Mouse (Mus musculus) hindlimb bud, embryonic 11.5 days (tissue): ENCODE measurements around the gene Rhoh.

Experiments used
- DNase-seq: peaks from one replicate; pipeline ENCODE4 v3.0.0-alpha.2; 2012; ENCODE audit warnings: low read depth, low spot score; ENCODE audit errors: extremely low spot score

Gene Rhoh

DNA sequence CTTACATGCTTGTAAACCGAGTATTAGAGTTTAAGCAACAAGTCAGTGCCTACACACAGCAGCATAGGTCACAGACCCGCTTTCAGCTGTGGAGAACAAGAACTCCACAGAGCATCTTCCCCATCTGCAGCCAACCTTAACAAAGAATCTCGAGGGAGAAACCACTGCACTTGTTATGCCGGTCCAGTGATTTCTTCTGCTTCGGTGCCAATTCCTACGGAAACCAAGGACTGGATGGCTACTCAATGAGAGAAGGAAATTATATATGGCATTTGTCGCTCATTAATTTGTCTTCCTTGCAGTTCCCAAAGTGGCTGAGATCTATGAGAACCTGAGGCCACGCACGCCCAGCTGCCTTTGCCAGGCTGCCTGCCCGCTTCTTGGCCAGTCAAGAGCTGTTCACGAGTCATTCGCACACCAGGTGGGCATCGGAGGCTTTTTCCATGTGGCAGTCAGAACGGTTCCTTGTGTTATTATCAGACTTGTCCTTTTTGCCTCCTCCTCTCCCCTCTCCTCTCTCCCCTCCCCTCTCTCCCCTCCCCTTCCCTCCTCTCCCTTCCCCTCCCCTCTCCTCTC lies 30.3 kb downstream of the Rhoh start:
- no peak for DNase-seq

DNA sequence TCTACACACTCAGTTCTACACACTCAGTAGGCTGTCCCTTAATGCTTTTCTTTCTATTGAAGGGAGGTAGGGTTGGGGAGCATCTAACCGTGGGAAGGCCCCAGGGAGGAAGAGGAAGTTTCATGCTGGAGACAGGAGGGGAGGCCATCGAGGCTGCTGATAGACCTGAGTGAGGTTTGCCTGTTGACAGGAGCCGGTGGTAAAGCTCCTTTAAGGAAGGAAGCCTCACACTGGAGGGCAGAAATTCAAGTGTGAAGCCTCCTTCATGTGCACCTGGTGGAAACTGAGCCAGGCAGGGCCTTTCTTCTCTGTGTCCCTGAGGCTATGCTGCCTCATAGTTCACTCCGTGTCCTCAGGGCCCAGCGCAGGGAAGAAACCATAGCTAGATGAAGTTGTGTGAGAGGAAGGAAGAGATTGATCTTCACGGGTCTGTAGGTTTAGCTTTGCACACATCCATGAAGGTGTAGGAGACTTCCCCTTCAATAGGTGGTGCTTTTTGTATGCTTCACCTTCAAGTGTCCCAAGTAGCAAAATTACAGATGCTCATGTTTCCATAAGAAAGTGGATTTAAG lies 34.2 kb downstream of the Rhoh start:
- no peak for DNase-seq

DNA sequence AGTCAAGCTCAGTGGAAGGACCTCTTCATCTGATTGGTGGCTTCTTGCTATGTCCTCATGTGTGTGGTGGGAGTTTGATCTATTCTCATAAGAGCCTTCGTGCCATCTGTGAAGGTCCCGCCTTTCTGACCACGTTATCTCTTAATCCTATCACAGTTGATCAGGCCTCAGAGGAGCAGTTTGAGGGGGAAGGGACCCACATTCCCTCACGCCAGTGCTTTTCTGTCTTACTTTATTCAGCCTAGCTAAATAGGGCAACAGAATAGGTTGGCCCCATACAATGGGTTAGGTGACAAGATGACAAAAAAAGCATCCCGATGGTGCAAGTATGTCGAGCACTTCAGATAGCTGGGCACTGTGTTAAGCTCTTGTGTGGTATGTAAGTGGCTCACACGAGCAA lies 34.8 kb downstream of the Rhoh start:
- no peak for DNase-seq

DNA sequence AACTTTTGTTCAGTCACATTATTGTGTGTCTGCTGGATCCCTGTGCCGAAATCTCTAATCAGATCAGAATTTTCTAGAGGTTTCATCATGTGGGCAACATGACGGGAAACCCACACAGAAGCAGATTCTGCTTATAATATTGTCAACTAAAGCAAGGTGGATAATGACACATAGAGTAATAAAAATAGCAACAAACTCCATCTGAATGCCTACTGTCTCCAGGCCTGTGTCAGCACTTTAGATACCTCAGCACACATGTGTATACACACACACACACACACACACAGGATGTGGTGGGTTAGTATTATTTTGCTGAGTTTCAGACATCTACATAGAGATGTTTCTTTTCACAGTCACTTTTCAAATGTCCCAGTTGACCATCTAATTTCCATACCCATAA lies 36.7 kb downstream of the Rhoh start:
- no peak for DNase-seq

DNA sequence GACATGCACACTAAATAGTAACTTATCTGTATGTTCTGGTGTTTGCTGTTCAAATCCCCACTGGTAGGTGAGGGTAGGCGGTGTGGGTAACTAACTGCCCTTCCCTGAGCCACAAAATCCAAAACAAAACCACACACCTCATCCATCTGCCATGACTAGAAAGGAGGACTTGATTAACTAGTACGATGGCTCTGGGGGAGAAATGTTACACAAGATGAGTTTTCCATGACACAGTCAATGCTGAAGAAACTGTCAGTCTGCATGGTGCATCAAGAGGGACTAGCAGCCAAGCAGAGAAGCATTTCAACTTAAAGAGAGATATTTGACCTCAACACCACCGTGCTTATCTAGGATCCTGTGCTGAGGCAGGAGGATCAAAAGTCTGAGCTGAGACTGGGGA lies 37.7 kb downstream of the Rhoh start:
- DNase-seq: no peak

DNA sequence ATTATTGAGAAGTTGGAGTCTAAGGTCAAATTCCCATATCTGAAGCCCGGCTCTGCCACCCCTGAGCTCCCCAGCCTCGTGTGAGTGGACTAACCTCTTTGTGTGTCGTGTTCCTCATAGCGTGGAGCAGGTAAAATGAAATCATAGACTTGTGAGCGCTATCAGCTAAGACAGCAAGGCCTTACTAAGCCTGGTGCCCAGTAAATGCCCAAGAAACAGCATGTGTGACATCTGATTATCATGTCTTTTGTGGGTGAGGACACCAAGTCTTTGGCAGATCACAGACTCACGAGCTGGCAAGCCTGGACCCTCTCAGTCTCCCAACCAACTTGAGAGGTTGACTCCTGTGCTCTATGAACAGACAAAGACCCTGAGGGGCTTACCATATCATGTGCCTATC lies 39.1 kb downstream of the Rhoh start:
- no peak for DNase-seq

DNA sequence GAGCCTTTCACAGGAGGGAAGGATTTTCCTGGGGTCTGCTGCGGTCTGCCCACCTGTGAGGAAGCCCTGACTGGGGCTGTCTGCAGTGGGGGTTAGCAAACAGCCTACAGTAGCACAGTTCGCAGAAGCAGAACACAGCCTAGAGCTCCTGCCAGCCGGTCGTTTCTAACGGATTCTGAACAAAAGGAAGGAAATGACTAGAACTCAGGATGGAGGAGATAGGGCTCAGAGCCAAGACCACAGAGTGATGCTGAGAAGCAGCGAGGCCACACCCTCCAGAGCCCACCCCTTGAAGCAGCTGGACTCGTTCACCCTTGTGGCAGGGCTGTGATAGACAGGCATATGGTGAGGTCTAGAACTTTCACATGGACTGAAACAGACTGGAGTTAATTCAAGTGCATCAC lies 39.9 kb downstream of the Rhoh start:
- DNase-seq: no peak

DNA sequence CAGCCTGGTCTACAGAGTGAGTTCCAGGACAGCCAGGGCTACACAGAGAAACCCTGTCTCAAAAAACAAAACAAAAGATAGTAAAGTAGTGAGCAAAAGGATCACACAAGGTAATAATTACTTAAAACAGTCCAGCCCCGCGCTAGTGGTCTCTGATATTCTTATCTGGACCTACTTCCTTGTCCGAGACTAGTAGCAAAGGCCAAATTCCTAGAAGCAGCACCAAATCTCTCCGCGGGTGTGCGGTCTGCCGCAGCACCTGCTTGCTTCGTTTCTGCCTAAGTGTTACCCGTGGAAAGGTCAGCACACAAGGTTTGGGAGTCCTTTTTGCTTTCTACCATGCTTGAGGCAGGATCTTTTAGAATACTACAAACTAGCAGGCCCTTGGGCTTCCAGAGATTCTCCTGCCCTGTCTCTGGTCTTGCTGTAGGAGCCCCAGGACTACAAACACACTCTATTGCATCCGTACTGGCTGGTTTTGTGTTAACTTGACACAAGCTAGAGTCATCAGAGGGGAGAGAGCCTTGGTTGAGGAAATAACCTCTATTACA lies 40.9 kb downstream of the Rhoh start:
- DNase-seq: no peak

DNA sequence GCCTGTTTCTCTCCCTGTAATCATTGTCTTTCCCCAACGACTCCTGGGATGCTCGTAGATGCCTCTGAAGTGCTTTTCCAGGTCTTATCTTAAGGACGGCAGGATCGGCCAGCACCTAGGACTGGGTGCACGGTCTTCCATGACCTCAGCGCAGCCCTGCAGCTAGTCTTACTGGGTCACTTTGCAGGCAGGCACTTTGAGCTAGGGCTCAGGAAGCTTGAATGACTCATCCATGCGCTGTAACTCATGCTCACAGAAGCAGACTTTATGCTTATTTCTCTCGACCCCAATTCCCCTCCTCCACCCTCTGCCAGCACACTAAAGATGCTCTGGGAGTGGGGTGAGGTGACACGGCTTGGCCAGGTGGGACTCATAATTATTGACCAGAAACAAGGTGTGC lies 41.8 kb downstream of the Rhoh start:
- no peak for DNase-seq

DNA sequence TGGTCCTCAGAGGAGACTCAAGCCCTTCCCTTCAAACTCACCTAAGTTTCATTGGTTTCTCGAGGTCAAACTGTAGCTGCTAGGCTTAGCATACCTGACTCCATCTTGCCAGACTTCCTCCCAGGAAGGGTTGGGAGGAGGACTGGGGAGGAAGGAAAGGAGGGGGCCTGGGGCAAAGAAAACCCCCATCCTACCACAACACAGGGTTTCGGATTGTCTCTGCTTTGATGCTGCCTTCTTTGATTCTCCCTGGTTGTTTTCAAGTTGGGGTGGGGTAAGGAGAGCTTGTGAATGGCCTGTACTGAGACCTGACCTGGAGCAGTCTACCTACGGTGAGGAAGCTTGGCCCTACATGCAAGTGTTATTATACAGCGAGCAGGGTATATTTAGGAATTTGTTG lies 43.5 kb downstream of the Rhoh start:
- DNase-seq: no peak

DNA sequence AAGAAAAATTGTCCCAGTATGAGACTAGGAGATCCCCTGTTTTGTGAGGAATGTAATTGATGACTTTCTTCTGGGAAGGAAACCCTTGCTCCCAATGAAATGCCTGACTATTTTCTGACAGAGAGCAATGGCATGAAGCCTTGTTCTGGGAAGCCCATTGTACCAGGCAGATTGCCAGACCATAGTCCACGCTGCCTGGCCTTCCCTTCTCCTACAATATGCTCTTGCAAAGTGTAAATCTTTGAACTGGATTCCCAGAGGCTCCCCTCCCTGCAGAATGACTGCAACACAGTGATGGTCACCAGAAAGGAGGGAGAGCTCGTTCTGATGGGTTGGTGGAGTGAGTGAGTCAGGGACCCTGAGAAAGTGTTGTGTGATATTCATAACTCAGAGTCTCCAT lies 47.7 kb downstream of the Rhoh start:
- no peak for DNase-seq

DNA sequence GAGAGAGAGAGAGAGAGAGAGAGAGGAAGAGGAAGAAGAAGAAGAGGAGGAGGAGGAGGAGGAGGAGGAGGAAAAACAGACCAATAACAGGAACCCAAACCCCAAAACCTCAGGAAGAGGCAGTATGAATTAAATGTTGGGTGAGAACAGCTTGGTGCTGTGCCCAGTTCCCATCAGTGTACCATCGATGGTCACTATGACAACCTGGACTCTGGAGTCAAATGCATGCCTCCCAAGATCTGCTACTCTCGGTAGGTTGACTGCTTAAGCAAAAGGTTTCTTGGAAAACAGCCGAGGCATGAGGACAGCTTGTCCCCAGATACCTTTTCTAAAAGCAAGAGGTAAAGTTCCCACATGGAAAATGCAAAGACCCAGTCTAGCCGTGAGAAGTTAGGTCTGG lies 48.3 kb downstream of the Rhoh start:
- no peak for DNase-seq

DNA sequence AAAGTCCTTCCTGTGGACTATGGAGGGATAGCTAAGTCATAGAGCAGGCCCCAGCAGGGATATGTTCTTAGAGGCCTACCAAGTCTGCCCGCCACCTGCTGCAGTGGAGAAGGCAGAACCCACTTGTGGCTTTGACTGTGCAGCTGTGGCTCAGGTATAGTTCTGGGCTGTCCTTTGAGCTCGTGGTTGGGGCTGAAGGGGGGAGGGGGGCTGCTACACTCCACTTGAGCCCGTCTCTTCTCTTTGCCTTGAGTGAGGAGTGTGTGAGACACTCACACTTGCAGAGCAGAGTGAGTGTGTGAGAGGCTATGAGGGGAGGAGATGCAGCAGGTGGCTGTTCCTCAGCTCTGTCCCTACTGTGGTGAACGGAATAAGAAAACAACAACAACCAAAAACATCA lies 49.4 kb downstream of the Rhoh start:
- no peak for DNase-seq

DNA sequence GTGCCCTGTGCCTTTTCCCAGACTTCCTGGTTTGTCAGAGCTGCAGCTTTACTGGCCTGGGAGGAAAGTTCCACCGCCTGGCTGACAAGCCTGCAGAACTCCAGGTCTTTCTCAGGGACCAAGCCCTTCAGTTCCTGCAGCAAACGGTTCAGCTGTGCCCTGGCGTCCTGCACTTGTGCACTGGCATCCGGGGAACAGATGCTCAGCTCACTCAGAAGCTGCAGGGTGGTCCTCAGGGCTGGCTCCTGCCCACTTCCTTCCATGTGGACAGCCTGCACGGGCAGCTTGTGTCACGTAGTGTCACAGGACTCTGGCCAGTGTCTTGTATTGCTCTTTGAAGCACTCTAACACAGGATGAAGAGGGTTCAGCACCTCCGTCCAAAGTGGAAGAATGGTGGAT lies 50.7 kb downstream of the Rhoh start:
- no peak for DNase-seq

DNA sequence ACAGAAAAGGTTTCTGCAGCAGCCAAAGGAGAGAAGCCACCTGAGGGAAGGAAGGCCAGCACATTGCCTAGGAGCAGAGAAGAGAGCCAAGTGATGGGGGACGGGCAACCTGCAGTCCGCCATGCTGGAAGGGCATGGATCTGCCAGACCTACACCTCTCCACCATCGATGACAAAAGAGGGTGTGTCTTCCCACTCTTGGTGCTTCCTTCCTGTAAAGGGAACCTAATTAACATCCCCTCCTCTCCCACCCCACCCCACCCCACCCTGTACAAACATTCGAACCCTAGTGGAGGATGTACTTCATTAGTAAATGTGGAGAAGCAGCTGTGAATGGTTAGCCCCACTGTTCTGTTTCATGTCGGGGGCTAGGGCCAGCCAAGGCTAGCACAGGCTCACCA lies 51.2 kb downstream of the Rhoh start:
- DNase-seq: no peak

DNA sequence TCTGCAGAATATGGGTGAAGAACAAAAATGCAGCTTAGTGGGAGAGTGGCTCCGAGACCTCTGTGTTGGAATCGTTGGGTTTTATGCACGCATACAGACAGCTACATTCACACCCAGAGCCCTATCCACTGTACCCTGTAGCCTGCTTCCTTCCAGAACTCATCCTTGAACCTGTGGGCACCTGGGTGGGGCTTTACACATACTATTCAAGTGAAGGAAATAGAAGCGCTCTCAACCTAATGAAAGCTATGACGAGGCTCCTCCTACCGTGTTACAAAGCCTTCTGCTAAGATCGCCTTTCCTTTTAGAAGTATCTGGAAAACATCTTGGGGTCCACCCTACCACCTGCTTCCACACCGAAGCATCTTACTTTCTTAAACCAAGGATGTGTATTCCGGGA lies 52.1 kb downstream of the Rhoh start:
- no peak for DNase-seq

DNA sequence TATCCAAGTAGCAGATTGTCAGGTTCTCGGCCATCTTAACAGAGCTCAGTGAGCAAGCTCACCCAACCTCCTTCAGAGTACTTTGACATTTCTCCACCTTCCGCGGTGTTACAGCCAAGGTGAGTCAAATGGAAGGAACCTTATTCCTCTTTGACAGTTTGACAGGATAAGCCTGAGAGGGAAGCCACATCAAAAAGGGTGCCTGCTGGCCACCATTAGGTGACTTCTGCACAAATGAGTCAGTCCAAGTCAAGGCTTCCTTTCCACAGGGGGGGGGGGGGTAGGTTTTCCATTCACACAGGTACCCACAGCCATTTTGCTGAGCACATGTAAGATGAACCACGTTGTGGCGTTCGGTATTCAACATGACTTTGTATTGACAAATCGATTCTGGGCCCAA lies 53.3 kb downstream of the Rhoh start:
- no peak for DNase-seq

DNA sequence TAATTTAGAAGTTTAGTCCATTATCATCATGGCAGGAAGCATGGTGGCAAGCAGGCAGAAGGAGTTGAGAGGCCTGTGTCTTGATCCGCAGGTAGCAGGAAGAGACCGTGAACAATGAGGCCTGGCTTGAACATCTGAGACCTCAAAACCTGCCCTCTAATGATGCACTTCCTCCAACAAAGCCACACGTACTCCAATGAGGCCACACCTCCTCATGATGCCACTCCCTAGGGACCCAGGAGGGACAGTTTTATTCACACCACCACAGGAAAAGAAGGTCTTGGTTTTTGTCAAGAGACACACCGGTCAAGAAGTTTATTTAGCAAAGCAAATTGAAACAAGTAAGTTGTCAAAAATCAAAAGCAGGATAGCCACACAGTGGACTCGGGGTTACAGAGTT lies 55.9 kb downstream of the Rhoh start:
- no peak for DNase-seq

DNA sequence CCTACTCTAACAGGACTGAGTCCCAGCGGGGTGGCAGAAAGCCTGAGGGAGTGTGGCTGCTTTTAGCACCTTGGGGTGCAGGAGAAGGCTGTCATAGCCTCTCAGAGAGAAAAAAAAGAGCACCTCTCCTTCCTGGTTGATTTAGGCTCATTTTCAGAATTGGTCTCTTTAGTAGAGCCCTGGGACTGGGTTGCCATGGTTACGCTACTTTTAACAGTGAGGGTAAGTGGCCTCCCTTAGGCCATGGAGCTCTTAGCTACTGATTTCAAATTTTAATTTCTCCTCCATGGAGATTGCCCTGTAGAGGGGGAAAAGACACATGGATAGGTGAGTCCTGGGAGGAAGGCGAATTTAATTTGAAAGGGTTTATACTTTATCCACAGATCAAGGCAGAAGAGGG lies 57.6 kb downstream of the Rhoh start:
- no peak for DNase-seq

DNA sequence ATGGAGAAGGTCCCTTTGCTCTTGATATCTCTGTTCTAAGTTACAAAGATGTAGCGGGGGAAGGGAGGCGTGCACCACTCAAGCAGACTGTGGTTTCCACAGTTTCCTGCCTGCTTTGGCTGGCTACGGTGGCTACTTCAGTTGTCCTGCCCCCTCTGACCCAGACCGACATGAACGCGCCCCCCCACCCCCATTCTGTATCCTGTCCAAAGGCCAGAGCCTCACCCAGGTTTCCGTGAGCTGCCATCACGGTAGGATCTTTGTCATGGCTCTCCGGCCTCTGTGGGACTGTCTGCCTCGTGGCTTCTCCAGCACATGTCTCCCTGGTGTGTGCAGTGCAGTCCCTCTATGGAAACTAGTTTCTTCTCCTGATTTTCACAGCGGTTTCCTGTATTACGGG lies 58.3 kb downstream of the Rhoh start:
- DNase-seq: no peak

DNA sequence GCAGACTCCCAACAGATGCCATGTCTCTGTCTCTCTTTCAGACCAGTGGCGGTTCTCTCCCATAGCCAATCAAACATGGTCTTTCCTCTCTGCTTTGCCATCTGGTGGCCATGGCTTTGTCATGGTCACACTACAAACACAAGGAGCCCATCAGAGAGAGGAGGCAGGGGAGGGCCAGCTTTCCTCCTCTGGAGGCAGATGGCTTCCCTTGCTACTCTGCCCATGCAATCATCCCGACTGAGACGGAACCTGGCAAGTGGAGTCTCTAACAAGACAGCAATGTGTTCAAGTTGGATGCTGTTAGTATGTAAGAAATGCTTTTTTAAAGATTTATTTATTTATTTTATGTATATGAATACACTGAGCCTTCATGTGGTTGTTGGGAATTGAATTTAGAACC lies 58.9 kb downstream of the Rhoh start:
- no peak for DNase-seq

DNA sequence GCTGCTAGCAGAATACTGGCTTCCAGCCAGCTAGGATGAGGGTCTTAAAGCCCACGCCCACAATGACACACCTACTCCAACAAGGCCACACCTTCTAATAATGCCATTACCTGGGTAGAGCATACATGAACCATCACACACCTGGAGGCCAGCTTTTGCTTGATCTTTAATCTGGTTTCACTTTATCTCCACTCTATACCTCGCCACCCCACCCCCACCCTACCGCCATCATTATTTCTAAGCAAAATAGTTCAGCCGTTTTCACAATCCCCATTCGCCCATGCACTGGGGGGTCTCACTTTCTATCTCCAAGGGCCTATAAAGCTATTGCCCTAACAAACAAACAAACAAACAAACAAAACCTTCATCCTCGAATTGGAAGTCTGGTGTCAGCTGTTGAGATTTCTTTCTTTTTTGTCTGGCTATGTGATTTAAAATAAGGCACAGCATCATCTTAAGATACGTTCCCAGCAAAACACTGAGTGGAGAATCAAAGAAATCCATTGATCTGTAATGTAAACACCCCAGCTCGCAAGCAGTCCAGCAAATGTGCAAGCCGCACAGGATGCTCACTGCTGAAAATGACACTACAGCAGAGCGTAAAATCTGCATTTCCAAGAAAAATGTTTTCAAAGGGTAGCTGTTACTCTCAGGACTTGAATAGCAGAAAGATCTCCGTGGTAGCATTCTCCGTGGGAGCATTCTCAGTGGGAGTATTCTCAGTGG lies 59.9 kb downstream of the Rhoh start:
- no peak for DNase-seq
